Mouse (Mus musculus) embryonic facial prominence, embryonic 14.5 days (tissue): ENCODE data around the gene Nav2. TPM values are rescaled to one million over a fixed set of nuclear protein-coding genes. Genes with fewer than 3 reads are reported as not detected.

Source experiments
- ATAC-seq: fragments of 200-750 bp; cut with Nextera tagmentation; 2 replicates; pipeline ENCODE4 v1.8.0; 2017; ENCODE audit warnings: low read depth, moderate number of reproducible peaks, moderate TSS enrichment
- DNase-seq: peaks from one replicate; pipeline ENCODE4 v3.0.0-alpha.2; 2015; ENCODE audit warnings: low spot score
- H3K27ac ChIP-seq: fragments of 300-500 bp; sonication (generic); replicated peaks from 2 replicates; pipeline ENCODE4 v1.5.1; 2014; ENCODE audit warnings: low read depth, mild to moderate bottlenecking, low read length, moderate library complexity
- H3K27me3 ChIP-seq: fragments of 300-500 bp; sonication (generic); replicated peaks from 2 replicates; pipeline ENCODE4 v1.6.1; 2014; ENCODE audit warnings: low read length; ENCODE audit not compliant: control insufficient read depth, insufficient read depth
- H3K36me3 ChIP-seq: fragments of 300-500 bp; sonication (generic); 2 replicates; pipeline ENCODE4 v1.6.1; 2014; ENCODE audit warnings: low read length, mixed read lengths; ENCODE audit not compliant: control insufficient read depth, insufficient read depth
- H3K4me1 ChIP-seq: fragments of 300-500 bp; sonication (generic); 2 replicates; pipeline ENCODE4 v1.6.1; 2014; ENCODE audit warnings: antibody characterized with exemption, low read length; ENCODE audit not compliant: control insufficient read depth, insufficient read depth
- H3K4me2 ChIP-seq: fragments of 300-500 bp; sonication (generic); 2 replicates; pipeline ENCODE4 v1.6.1; 2014; ENCODE audit warnings: low read depth, mild to moderate bottlenecking, low read length, moderate library complexity, mixed read lengths
- H3K4me3 ChIP-seq: fragments of 300-500 bp; sonication (generic); 2 replicates; pipeline ENCODE4 v1.5.1; 2014; ENCODE audit warnings: low read depth, mild to moderate bottlenecking, low read length
- H3K9ac ChIP-seq: fragments of 300-500 bp; sonication (generic); 2 replicates; pipeline ENCODE4 v1.6.1; 2014; ENCODE audit warnings: low read depth, mild to moderate bottlenecking, low read length, moderate library complexity, mixed read lengths
- H3K9me3 ChIP-seq: fragments of 300-500 bp; sonication (generic); 2 replicates; pipeline ENCODE4 v1.6.1; 2016; ENCODE audit warnings: low read length; ENCODE audit not compliant: control insufficient read depth
- WGBS: fragments of 180-500 bp; shearing (Covaris S2); extraction: QIAGEN DNeasy Blood & Tissue Kit; methylation state at CpG from one replicate; pipeline ENCODE4 v1.1.7; 2014; 5-methylcytosine and 5-hydroxymethylcytosine counted together
- polyA plus RNA-seq: library from polyadenylated mRNA; unstranded; fragments of >200 nt; fragmentation: Nextera tagmentation; extraction: Ambion mirVana; gene quantifications from 2 replicates; pipeline ENCODE4 v1.2.1, GENCODE M21; 2014

The Nav2 gene
- polyA plus RNA-seq, 1 experiment from 2014 or later: 13.5 TPM

DNA sequence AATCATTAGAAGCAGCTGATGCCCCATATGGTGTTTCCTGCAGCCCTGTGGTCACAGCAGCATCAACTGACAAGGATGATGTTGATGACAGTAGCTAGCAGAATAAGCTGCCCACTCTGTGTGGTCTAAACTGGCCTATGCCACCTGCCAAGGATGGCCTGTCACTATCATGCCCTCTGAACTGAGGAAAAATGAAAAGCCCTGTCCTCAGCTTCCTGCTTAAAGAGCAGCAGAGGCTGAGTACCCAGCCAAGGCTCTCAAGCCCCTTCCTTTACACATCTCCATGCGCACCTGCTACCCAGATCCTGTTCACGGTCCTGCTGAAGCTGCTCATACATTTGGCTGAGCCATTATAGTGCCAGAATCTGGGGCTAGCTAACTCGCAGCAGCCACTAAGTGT is 193.7 kb downstream of the Nav2 start:
- H3K9ac ChIP-seq: no peak overlapping the region
- no peaks in the 10 kb centered on the region for H3K4me1 ChIP-seq
- ATAC-seq (no peak), DNase-seq (no peak)
- 72% methylated on average over 3 of the region's 3 CpGs for WGBS
- no peaks in the 10 kb centered on the region for H3K36me3 ChIP-seq
- H3K4me3 ChIP-seq: no peak overlapping the region
- no peak overlapping the region for H3K27ac ChIP-seq
- no peaks in the 10 kb centered on the region for H3K27me3 ChIP-seq
- no peak overlapping the region for H3K4me2 ChIP-seq
- no peaks in the 10 kb centered on the region for H3K9me3 ChIP-seq

DNA sequence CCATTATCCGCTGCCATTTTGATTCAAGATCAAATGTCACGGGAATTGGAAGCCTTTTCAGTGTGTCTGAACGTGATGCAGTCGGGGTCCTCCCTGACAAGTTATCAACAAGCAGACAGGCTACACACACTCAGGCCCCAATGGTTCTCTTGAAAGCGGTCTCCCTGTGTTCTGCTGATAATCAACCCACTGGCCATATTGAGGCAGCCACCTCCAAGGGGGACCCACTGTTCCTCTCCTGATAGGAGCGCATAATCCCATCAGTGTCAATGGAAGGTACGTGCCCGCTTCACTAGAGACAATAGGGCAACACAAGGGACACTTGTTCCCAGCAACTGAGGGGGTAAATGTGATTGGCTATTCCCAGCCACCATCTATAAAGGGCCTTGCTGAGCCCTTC is 195.9 kb downstream of the Nav2 start:
- Histone ChIP-seq H3K4me3 (no peak overlapping the region), H3K9ac (no peak overlapping the region), H3K4me1 (no peaks in the 10 kb centered on the region), H3K4me2 (no peak overlapping the region), H3K9me3 (no peaks in the 10 kb centered on the region), H3K27me3 (no peaks in the 10 kb centered on the region), H3K27ac (no peak overlapping the region), H3K36me3 (no peaks in the 10 kb centered on the region)
- no peak; the same call in 1 of the 2 replicates for ATAC-seq
- WGBS: 58% methylated on average over 8 of the region's 8 CpGs
- peak; percentile 23 for DNase-seq

DNA sequence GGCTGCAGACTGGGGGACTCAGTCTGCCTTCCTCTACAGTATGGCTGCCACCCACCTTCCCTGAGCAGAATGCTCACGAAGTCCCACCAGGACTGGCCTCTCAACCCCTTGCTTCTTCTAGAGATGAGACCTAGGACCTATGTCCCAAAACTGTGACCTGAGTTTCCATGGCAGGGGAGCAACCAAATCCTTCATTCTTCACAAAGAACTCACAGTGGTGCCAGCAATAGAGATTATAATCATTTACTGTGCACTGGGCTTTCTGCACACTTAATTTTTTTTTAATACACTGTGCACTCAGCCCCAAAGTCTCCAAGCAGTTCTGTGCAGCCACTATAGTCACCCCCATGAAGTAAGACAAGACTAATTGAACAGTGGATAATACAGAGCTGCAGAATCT is 196.3 kb downstream of the Nav2 start:
- H3K27me3 ChIP-seq: no peaks in the 10 kb centered on the region
- no peak overlapping the region for H3K4me2 ChIP-seq
- no peak for DNase-seq
- no peaks in the 10 kb centered on the region for H3K9me3 ChIP-seq
- no peaks in the 10 kb centered on the region for H3K36me3 ChIP-seq
- H3K9ac ChIP-seq: no peak overlapping the region
- no peak overlapping the region for H3K4me3 ChIP-seq
- no peak for ATAC-seq
- WGBS: 75% methylated on average over 1 of the region's 1 CpGs
- H3K4me1 ChIP-seq: no peaks in the 10 kb centered on the region
- no peak overlapping the region for H3K27ac ChIP-seq

DNA sequence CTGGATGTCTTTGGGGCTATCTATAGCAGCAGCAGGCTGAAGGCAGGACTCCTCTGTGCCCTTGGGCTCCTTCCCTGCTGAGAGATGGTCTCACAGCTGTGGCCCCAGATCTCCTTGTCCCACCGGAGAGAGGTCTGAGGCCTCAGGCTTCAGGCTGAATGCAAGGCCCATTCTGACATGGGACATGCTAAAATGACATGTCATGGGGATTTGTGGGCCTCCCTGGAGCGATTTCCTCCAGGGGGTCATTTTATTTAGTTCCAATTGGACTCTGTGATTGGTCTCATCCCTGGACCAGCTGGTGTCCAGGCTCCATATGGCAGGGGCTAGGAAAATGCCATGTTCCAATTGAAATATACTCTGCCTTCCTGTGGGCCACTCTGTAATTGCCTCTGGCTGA is 197.0 kb downstream of the Nav2 start:
- H3K9me3 ChIP-seq: no peaks in the 10 kb centered on the region
- no peaks in the 10 kb centered on the region for H3K4me1 ChIP-seq
- H3K27ac ChIP-seq: no peak overlapping the region
- 83% methylated on average over 2 of the region's 2 CpGs for WGBS
- H3K4me3 ChIP-seq: no peak overlapping the region
- no peaks in the 10 kb centered on the region for H3K27me3 ChIP-seq
- no peak overlapping the region for H3K4me2 ChIP-seq
- DNase-seq (no peak), ATAC-seq (no peak)
- no peaks in the 10 kb centered on the region for H3K36me3 ChIP-seq
- H3K9ac ChIP-seq: no peak overlapping the region

DNA sequence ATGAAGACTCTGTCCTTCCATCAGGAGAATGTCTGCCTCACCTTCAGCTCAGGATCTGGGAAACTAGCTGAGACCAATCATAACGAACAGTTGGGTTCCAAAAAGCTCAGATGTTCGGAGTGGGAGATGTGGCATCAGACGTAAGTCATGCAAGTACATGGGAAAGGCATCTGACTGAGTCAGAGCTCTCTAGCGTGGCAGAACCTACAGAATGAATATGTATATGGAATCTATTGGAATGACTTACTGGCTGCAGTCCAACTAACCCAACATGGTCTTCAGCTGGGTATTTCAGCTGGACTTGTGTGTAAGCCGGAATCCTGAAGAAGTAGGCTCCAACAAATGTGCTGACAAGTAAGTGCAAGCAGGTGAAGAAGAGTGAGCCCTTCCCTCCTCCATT is 199.6 kb downstream of the Nav2 start:
- Histone ChIP-seq H3K4me1 (no peaks in the 10 kb centered on the region), H3K4me3 (no peak overlapping the region), H3K9me3 (no peaks in the 10 kb centered on the region), H3K27me3 (no peaks in the 10 kb centered on the region), H3K27ac (no peak overlapping the region), H3K9ac (no peak overlapping the region), H3K4me2 (no peak overlapping the region), H3K36me3 (no peaks in the 10 kb centered on the region)
- 72% methylated on average over 5 of the region's 5 CpGs for WGBS
- DNase-seq (no peak), ATAC-seq (no peak)

DNA sequence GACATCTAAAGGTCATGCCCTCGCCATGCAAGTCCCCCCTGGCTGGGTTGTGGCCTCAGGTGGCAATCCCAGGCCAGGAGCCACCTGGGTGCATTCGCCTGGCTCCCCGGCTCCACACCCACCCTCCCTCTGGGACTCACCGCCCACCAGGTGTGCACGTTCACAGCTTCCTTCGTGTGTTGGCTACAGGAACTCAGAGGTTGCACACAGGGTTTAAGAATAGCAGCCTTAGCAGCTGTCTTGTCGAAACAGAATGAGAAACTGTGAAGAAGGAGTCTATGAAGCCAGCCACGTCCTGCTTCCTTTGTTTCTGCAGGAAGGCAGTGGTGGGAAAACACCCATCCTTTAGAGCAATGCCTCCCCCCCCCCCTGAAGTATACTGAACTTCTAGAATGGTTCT is 210.5 kb downstream of the Nav2 start:
- Histone ChIP-seq H3K27me3 (peaks cover 14% of the 10 kb centered on the region), H3K4me2 (no peak overlapping the region), H3K9ac (no peak overlapping the region), H3K9me3 (no peaks in the 10 kb centered on the region), H3K4me1 (no peaks in the 10 kb centered on the region), H3K4me3 (no peak overlapping the region), H3K36me3 (no peaks in the 10 kb centered on the region), H3K27ac (no peak overlapping the region)
- no peak for DNase-seq
- WGBS: 67% methylated on average over 8 of the region's 8 CpGs
- ATAC-seq: no peak

DNA sequence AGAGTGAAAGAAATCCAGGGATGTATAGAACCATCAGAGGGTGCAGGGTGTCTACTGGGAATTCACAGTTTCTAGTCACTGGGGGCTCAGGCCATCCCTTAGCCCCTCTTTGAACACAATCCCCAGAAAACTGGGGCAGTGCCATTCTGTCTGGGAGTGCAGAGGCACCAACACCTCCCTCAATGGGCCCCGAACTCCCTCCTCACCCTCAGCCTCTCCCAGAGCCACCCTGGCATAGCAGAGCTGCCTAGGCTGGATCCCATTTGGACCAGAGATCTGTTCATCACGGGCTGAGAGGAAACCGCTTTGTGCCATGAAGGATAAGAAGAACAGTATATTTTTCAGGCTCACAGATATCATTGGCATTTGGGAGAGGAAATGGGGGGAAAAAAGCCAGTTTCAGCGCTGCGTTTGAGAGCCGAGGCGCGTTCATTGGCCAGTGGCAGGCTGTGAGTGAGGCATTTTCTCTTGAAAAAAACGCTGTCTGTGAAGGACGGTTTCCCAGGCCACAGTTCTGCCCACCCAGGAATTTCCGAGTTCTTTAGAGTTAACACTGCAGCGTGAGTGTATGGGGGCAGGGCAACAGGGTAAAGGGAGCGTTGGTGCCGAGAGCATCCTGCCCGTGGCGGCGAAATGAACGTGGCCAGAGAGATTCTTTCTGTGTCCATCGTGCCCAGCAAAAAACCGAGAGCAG is 211.4 kb downstream of the Nav2 start:
- H3K4me1 ChIP-seq: no peaks in the 10 kb centered on the region
- H3K9ac ChIP-seq: 0 out of 2 replicates have a peak overlapping the region, but pooled peaks have one; percentile 8
- peak overlapping the region; percentile 13; the same call in 1 of the 2 replicates for H3K4me3 ChIP-seq
- H3K27me3 ChIP-seq: peaks cover 14% of the 10 kb centered on the region
- ATAC-seq: no peak
- H3K4me2 ChIP-seq: peak overlapping the region; percentile 41
- H3K27ac ChIP-seq: no peak overlapping the region
- no peaks in the 10 kb centered on the region for H3K36me3 ChIP-seq
- no peak for DNase-seq
- H3K9me3 ChIP-seq: no peaks in the 10 kb centered on the region
- WGBS: 43% methylated on average over 20 of the region's 20 CpGs

DNA sequence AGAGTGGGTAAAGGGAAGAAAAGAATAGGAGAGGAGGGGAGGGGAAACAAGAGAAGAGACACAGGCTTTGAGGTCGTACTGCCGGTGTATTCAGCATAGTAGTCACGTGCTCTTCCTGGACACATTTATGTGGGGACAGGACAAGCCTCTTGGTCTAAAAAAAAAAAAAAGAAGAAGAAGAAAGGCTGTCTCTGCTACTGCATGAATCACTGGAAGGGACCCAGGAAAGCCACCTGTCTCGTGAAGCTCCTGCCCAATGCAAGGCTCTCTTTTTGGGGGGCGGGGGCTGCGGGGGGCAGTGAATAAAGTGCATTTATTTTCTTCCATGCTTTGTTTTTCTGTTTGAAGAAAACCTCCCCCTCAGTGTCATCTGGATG is 212.0 kb downstream of the Nav2 start:
- WGBS: 51% methylated on average over 6 of the region's 6 CpGs
- Histone ChIP-seq H3K27ac (no peak overlapping the region), H3K9me3 (no peaks in the 10 kb centered on the region), H3K4me1 (no peaks in the 10 kb centered on the region), H3K27me3 (peaks cover 14% of the 10 kb centered on the region), H3K9ac (0 out of 2 replicates have a peak overlapping the region, but pooled peaks have one; percentile 8), H3K4me2 (peak overlapping the region; percentile 41), H3K36me3 (no peaks in the 10 kb centered on the region), H3K4me3 (peak overlapping the region; percentile 13; the same call in 1 of the 2 replicates)
- ATAC-seq (no peak), DNase-seq (no peak)
